Mouse (Mus musculus): ENCODE measurements around the gene Nfkbia.

DNA sequence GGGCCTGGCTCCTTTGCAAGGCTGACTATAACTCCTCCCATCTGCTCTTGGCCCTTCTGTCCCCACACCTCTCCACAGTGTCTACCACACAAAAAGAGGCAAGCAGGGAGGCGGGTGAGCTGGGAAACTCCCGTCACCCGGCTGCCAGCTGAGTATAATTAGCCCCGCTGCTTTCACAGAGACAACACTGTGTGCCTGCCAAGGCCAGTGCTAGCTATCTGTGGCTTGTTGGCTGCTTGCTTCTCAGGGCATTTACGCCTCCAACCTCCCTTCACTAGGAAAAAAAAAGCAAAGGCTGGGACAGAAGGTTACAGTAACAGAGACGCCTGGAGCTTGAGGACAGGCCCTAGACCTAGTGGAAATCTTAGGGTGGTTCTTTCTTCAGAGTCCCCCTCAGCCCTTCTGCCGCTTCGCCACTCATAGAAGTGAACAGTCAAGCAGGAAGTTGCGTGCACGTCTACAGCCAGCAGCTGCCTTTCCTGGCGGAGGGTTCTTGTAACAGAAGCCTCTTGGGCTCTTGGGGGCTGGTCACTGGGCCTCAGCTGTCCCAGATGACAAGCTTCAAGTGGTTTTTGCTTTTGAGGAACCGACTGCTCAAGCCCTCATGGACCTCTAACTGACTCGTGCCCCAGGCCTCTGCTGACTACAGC lies 45.6 kb downstream of the Nfkbia start:
- TF ChIP-seq CTCF (IDR thresholded peaks at IDR 0.05; ENCODE audit: low read depth) (0 out of 2 replicates have a peak, but pooled peaks have one; percentile 8), EP300 (IDR thresholded peaks at IDR 0.05; ENCODE audit: low read depth) (peak; percentile 13; the same call in 1 of the 2 replicates)

Measured in liver, postnatal 0 days (tissue).